In genomic region chr17:56453689-56454088, GRCm38 (mm10) we compare ENCODE assay signal across 14 mouse cellular contexts. TPM values are rescaled to one million over a fixed set of nuclear protein-coding genes. Genes with fewer than 3 reads are reported as not detected.
DNase-seq lines count a peak whose midpoint lies in the region; ATAC-seq lines count a peak whose summit lies in the region.
"Had no signal": no experiment of that assay in that cellular context is flagged by ENCODE, and none has a peak within 500 bp of the region (broad histone marks: within the 10 kb centered on the region; RNA-seq: fewer than 3 reads in every experiment).

No protein-coding gene starts in this region.

- H3K27ac ChIP-seq in heart, embryonic 16.5 days (ENCODE audit: low read length), result peak overlapping the region; percentile 50; the same call in 1 of the 2 replicates
- 0 out of 2 replicates have a peak overlapping the region, but pooled peaks have one; percentile 2 for H3K27ac ChIP-seq in midbrain, embryonic 14.5 days (replicated peaks; ENCODE audit: low read depth, low read length)
- H3K27ac ChIP-seq: lung, embryonic 15.5 days had no signal

- no peaks in the 10 kb centered on the region for H3K9me3 ChIP-seq in heart, embryonic 16.5 days (replicated peaks; ENCODE audit: control insufficient read depth, low read length)
- H3K9me3 ChIP-seq in midbrain, embryonic 14.5 days (ENCODE audit: control insufficient read depth, low read length), result no peaks in the 10 kb centered on the region
- H3K9me3 ChIP-seq: lung, embryonic 15.5 days; megakaryocyte, embryonic 14.5 days had no signal

- no peak overlapping the region for H3K9ac ChIP-seq in heart, embryonic 16.5 days (ENCODE audit: low read length)
- H3K9ac ChIP-seq in midbrain, embryonic 14.5 days (replicated peaks; ENCODE audit: low read length), result no peak overlapping the region
- H3K9ac ChIP-seq: lung, embryonic 15.5 days had no signal

- H3K36me3 ChIP-seq in heart, embryonic 16.5 days (ENCODE audit: control insufficient read depth, insufficient read depth), result peaks cover 49% of the 10 kb centered on the region
- peaks cover 93% of the 10 kb centered on the region for H3K36me3 ChIP-seq in midbrain, embryonic 14.5 days (ENCODE audit: control insufficient read depth, insufficient read depth, low read length)

- H3K27me3 ChIP-seq in heart, embryonic 16.5 days (ENCODE audit: control insufficient read depth, insufficient read depth, low read length), result no peaks in the 10 kb centered on the region
- H3K27me3 ChIP-seq in midbrain, embryonic 14.5 days (ENCODE audit: control insufficient read depth, insufficient read depth, low read length), result no peaks in the 10 kb centered on the region
- H3K27me3 ChIP-seq: lung, embryonic 15.5 days had no signal

- no peak overlapping the region for H3K4me2 ChIP-seq in heart, embryonic 16.5 days (ENCODE audit: low read depth, low read length)
- H3K4me2 ChIP-seq in midbrain, embryonic 14.5 days (ENCODE audit: low read length), result no peak overlapping the region
- H3K4me2 ChIP-seq: lung, embryonic 15.5 days had no signal

- 85% methylated on average over 4 of the region's 4 CpGs for whole genome bisulfite sequencing in heart, embryonic 16.5 days
- WGBS in midbrain, embryonic 14.5 days, result 58% methylated on average over 4 of the region's 4 CpGs

- H3K4me3 ChIP-seq in heart, embryonic 16.5 days (ENCODE audit: low read length), result no peak overlapping the region
- no peak overlapping the region for H3K4me3 ChIP-seq in midbrain, embryonic 14.5 days (replicated peaks; ENCODE audit: low read depth, low read length)
- H3K4me3 ChIP-seq: lung, embryonic 15.5 days; megakaryocyte, embryonic 14.5 days had no signal

- H3K4me1 ChIP-seq in heart, embryonic 16.5 days (ENCODE audit: control insufficient read depth, insufficient read depth, low read length), result peaks cover 12% of the 10 kb centered on the region
- H3K4me1 ChIP-seq in midbrain, embryonic 14.5 days (ENCODE audit: control insufficient read depth, insufficient read depth, low read length), result no peaks in the 10 kb centered on the region
- H3K4me1 ChIP-seq: lung, embryonic 15.5 days had no signal

- no peak for ATAC-seq in heart, embryonic 16.5 days (replicated peaks; ENCODE audit: extremely low read depth, insufficient read depth, low FRiP score)
- ATAC-seq in midbrain, embryonic 14.5 days (ENCODE audit: low FRiP score, low TSS enrichment), result no peak

- no peak for DNase-seq in heart, adult 11 months
- DNase-seq in cerebellum, adult 11-12 months, result peak; percentile 67
- DNase-seq in cerebellum, adult 9-10 months, result peak; percentile 74
- no peak for DNase-seq in midbrain, embryonic 14.5 days
- no peak for DNase-seq in ovary, postnatal 10 days (ENCODE audit: low spot score)
- DNase-seq in frontal cortex, postnatal 14 days (ENCODE audit: low spot score in 2 of 2), result no peak
- DNase-seq: heart, postnatal 36 days; kidney, adult 2 months; thymus, postnatal 4 days had no signal

RNA-seq across cellular contexts. Expression of gene Ptprs, which starts 22.6 kb away (rescaled TPM):
- 33.9 and 39.7 TPM in 2 replicates for polyA plus RNA-seq in heart, embryonic 16.5 days (2015; fragmentation: Nextera tagmentation; extraction: Ambion mirVana)
- 304 and 345 TPM in 2 replicates for polyA plus RNA-seq in midbrain, embryonic 14.5 days (2014; fragmentation: Nextera tagmentation; extraction: Ambion mirVana)

RNA-seq across cellular contexts. Expression of gene Znrf4, which starts 58.5 kb away (rescaled TPM):
- polyA plus RNA-seq in heart, embryonic 16.5 days (2015; fragmentation: Nextera tagmentation; extraction: Ambion mirVana), result not detected in 2 replicates
- polyA plus RNA-seq in midbrain, embryonic 14.5 days (2014; fragmentation: Nextera tagmentation; extraction: Ambion mirVana), result not detected in 2 replicates
- polyA plus RNA-seq: liver, adult 2 months; lung, embryonic 15.5 days; small intestine, adult 2 months had no signal

Comparison
In these comparisons a context has a peak if more than half of its experiments do, and no peak if none do; other contexts are left out.
1. DNase-seq: peak in cerebellum, adult 11-12 months (single experiment) and cerebellum, adult 9-10 months (single experiment); none in heart, adult 11 months (single experiment), midbrain, embryonic 14.5 days (single experiment), ovary, postnatal 10 days (single experiment) and frontal cortex, postnatal 14 days (0 of 2).